Mouse (Mus musculus): ENCODE data around the gene Scn3a. TPM values are rescaled to one million over a fixed set of nuclear protein-coding genes. Genes with fewer than 3 reads are reported as not detected.

The Scn3a gene
- polyA plus RNA-seq, 2 experiments from 2014 or later = 0.16 TPM; not detected in 1

Other genes with a start within 250 kb of the Scn3a start
- not detected for gene Slc38a11, start 203.6 kb downstream of the Scn3a start, polyA plus RNA-seq (2017; shearing (Covaris generic))
- 1 to 10 TPM in 1 of 2 experiments, under 1 TPM in 1; 0.38 to 1.2 TPM for gene Scn2a, start 53.1 kb upstream of the Scn3a start, polyA plus RNA-seq (2017; shearing (Covaris generic))

Data from CD4-positive, CD25-positive, alpha-beta regulatory T cell, adult 4 months (primary cell).